In genomic region chr4:57311750-57312149, GRCm38 (mm10) we compare ENCODE assay signal across 16 mouse cellular contexts.
"Had no signal": no experiment of that assay in that cellular context is flagged by ENCODE, and none has a peak within 500 bp of the region (broad histone marks: within the 10 kb centered on the region; RNA-seq: fewer than 3 reads in every experiment).

No protein-coding gene starts in this region.

- H3K27ac ChIP-seq: lung, embryonic 15.5 days; macrophage; midbrain, embryonic 13.5 days; midbrain, embryonic 15.5 days; neural tube, embryonic 12.5 days had no signal

- DNase-seq: lung, adult 2 months; lung, postnatal 14 days; lung, postnatal 36 days; right cerebral cortex, postnatal 14 days; spleen, adult 18-20 months; thymus, adult 18-20 months; thymus, postnatal 14 days; thymus, postnatal 36 days had no signal

- H3K27me3 ChIP-seq: midbrain, embryonic 13.5 days; midbrain, embryonic 15.5 days; neural tube, embryonic 12.5 days had no signal

- H3K9me3 ChIP-seq: lung, embryonic 15.5 days; megakaryocyte, embryonic 14.5 days; midbrain, embryonic 13.5 days; midbrain, embryonic 15.5 days; neural tube, embryonic 12.5 days had no signal

- H3K36me3 ChIP-seq: lung, embryonic 15.5 days; midbrain, embryonic 13.5 days; midbrain, embryonic 15.5 days; neural tube, embryonic 12.5 days had no signal

- H3K9ac ChIP-seq: lung, embryonic 15.5 days; midbrain, embryonic 13.5 days; midbrain, embryonic 15.5 days; neural tube, embryonic 12.5 days had no signal

- ATAC-seq: lung, postnatal 0 days; midbrain, embryonic 13.5 days; midbrain, embryonic 15.5 days had no signal

- H3K4me3 ChIP-seq: lung, embryonic 15.5 days; megakaryocyte, embryonic 14.5 days; midbrain, embryonic 13.5 days; midbrain, embryonic 15.5 days; neural tube, embryonic 12.5 days had no signal

- H3K4me1 ChIP-seq: midbrain, embryonic 13.5 days; midbrain, embryonic 15.5 days had no signal

- H3K4me2 ChIP-seq: lung, embryonic 15.5 days; midbrain, embryonic 11.5 days; midbrain, embryonic 13.5 days; midbrain, embryonic 15.5 days; neural tube, embryonic 12.5 days had no signal
